Mouse (Mus musculus): ENCODE measurements around the gene Fam221a. TPM values are rescaled to one million over a fixed set of nuclear protein-coding genes. Genes with fewer than 3 reads are reported as not detected.
A peak's percentile ranks its signal among the peaks of the same experiment; 100 is the strongest.

The Fam221a gene
- 17.0 and 20.5 TPM in 2 replicates for polyA plus RNA-seq (2015; fragmentation: Nextera tagmentation; extraction: Ambion mirVana)

DNA sequence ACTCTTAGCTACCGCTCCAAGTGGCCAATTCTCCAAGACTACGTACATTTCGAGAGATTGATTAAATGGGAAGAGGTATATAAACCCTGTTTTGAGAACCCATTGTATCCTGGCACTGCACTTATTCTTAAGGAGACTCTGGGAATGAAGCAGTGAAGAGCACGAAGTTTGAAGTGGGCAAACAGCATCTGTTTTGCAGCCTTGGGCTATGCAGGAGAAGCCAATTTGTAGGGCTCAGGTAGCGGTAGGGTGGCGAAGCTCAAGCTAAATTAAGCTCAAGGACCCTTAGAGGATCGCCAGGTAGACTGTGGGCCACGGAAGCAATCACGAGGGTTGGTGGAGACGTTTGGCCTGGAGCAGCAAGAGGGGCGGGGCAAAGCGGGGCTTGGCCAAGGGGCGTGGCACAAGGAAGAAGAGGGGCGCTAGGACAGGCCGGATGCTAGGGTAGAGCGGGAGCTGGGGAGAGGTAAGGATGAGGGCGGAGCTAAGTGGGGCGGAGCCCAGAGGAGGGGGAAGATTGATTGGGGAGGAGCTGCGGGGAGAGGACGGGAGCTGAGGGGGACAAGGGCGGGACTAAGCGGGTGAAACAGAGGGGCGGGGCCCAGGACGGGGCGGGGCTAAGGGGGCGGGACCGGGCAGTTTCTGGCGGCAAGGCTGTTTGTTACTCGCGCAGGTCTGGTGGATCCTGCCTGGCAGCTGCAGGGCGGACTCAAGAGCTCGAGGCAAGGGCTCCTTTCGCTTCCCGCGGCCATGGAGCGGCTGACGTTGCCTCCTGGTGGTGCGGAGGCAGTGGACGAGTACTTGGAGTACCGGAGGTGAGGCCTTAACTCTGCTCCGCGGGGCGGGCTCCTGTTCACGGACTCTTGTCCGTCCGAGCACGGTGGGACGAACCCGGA lies at the start of gene Fam221a:
TSS of gene Fam221a (plus strand) at position 581 of the 896 bp plus-strand sequence.
- Histone ChIP-seq H3K4me1 (ENCODE audit: insufficient read depth, low read depth, low read length) (peaks cover 6% of the 10 kb centered on the region; the same call in 1 of the 2 replicates), H3K9me3 (ENCODE audit: low read length) (no peaks in the 10 kb centered on the region), H3K36me3 (ENCODE audit: insufficient read depth, low read length) (no peaks in the 10 kb centered on the region), H3K4me2 (replicated peaks; ENCODE audit: low read depth, low read length) (peak within 1 kb of the TSS; percentile 71), H3K4me3 (ENCODE audit: low read depth, low read length) (peak within 1 kb of the TSS; percentile 59), H3K27ac (ENCODE audit: low read length) (peak within 1 kb of the TSS; percentile 87), H3K9ac (replicated peaks; ENCODE audit: low read depth) (peak within 1 kb of the TSS; percentile 66), H3K27me3 (replicated peaks; ENCODE audit: insufficient read depth, low read length) (no peaks in the 10 kb centered on the region)
- TF ChIP-seq EP300 (IDR thresholded peaks at IDR 0.05) (peak; percentile 52), CTCF (IDR thresholded peaks at IDR 0.05) (peak; percentile 67)
- ATAC-seq = peak; percentile 96
- 3% methylated on average over 37 of the region's 49 CpGs for WGBS
- DNase-seq (ENCODE audit: low spot score) = peak; percentile 99

DNA sequence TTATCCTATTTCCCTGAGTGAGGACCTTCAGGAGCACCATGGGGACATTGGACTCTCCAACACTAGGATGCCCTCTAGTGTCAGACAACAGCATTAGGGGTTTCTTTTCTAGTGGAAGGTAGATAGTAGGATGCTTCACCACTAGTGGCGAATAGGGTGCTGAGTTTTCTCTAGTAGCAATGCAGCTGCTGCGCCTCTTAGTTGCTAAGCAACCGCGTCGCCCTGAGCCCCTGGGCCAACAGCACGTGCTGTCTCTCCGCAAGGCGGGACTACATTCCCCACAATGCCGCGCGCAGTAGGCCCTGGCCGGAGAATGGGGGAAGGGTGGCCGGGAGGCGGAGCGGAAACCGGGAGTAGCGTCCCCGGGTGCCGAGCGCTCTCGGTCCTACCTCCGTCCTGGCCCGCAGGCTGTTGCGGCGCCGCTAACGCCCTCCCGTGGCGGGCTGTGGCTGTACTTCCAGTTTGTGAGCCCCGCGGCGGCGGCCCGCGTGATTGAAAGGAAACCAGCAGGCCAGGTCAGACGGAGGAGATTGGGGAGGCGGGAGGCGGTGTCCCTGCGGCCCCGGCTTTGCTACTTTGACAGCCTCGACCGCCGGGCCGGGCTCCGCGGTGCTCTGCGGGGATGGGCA lies 48.5 kb upstream of the Fam221a start, which contains the start of gene Ccdc126:
TSS of gene Ccdc126 (plus strand) at position 309 of the 629 bp plus-strand sequence.
- Histone ChIP-seq H3K4me3 (ENCODE audit: low read depth, low read length) (peak within 1 kb of the TSS; percentile 54), H3K36me3 (ENCODE audit: insufficient read depth, low read length) (no peaks in the 10 kb centered on the region), H3K9me3 (ENCODE audit: low read length) (no peaks in the 10 kb centered on the region), H3K9ac (replicated peaks; ENCODE audit: low read depth) (peak within 1 kb of the TSS; percentile 53), H3K27me3 (replicated peaks; ENCODE audit: insufficient read depth, low read length) (no peaks in the 10 kb centered on the region), H3K4me2 (replicated peaks; ENCODE audit: low read depth, low read length) (peak within 1 kb of the TSS; percentile 60), H3K27ac (ENCODE audit: low read length) (peak within 1 kb of the TSS; percentile 83), H3K4me1 (ENCODE audit: insufficient read depth, low read depth, low read length) (peaks cover 5% of the 10 kb centered on the region; the same call in 1 of the 2 replicates)
- ATAC-seq (peak; percentile 99), DNase-seq (ENCODE audit: low spot score) (peak; percentile 99)
- WGBS = 0% methylated on average over 46 of the region's 47 CpGs
- TF ChIP-seq EP300 (IDR thresholded peaks at IDR 0.05) (no peak; the same call in 1 of the 2 replicates), CTCF (IDR thresholded peaks at IDR 0.05) (peak; percentile 78)

DNA sequence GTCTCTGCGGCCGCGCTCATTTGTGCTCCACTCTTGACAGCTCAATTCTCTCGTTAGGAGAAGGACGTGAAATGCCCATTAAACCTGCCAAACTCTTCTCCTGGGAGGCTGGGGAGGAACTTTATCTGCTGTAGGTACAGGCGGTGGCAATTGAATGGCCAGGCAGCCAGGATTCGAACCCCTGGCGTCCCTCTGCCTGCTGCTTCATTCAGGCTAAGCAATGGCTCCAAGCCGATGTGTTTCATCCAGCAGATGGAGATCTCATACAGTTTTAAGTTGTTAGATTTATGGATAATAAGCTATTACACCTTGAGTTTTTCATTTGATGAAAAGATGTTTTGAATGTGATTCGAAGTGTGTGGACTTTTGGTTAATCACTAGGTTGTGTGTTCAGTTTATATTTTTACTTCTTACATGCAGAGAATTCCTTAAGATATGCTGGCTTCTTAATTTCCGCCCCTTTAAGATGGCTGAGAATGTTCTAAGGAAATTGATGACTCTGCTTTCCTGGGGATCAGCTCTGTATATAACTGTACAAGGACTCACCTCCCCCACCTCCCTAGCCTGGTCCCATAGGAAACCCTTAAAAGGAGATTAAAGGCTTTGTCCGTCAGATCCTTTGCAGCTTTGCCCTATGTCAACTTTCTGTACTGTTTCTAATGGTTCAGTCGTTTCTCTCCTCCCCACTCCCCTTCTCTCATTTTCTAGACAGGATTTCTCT lies 47.8 kb upstream of the Fam221a start:
- no peaks in the 10 kb centered on the region for H3K27me3 ChIP-seq (replicated peaks; ENCODE audit: insufficient read depth, low read length)
- 7% methylated on average over 13 of the region's 13 CpGs for WGBS
- no peaks in the 10 kb centered on the region for H3K9me3 ChIP-seq (ENCODE audit: low read length)
- H3K9ac ChIP-seq (replicated peaks; ENCODE audit: low read depth) = peak overlapping the region; percentile 53
- H3K36me3 ChIP-seq (ENCODE audit: insufficient read depth, low read length) = no peaks in the 10 kb centered on the region
- TF ChIP-seq CTCF (IDR thresholded peaks at IDR 0.05) (no peak; the same call in 1 of the 2 replicates), EP300 (IDR thresholded peaks at IDR 0.05) (no peak)
- H3K27ac ChIP-seq (ENCODE audit: low read length) = peak overlapping the region; percentile 83
- peak; percentile 42 for DNase-seq (ENCODE audit: low spot score)
- H3K4me2 ChIP-seq (replicated peaks; ENCODE audit: low read depth, low read length) = peak overlapping the region; percentile 60
- H3K4me1 ChIP-seq (ENCODE audit: insufficient read depth, low read depth, low read length) = peaks cover 5% of the 10 kb centered on the region; the same call in 1 of the 2 replicates
- peak overlapping the region; percentile 54 for H3K4me3 ChIP-seq (ENCODE audit: low read depth, low read length)
- peak; percentile 13 for ATAC-seq

DNA sequence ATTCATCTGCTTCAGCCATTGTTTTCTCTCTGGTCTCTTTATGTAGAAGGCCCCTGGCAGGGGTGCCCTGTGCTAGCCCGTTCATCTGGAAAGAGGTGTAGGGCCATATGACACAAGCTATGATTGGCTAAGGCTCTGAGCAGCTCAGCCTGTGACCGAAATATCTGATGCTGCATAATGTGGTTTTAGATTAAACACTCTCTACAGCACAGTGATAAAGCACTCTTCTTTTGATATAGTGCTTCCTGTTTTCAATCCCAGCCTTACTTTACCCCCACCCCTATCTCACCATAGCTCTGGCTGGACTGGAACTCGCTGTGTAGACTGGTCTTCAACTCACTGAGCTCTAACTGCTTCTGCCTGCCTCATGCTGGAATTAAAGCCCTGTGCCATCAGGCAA lies 46.2 kb upstream of the Fam221a start:
- Histone ChIP-seq H3K27ac (ENCODE audit: low read length) (no peak overlapping the region), H3K4me1 (ENCODE audit: insufficient read depth, low read depth, low read length) (peaks cover 5% of the 10 kb centered on the region; the same call in 1 of the 2 replicates), H3K9me3 (ENCODE audit: low read length) (no peaks in the 10 kb centered on the region), H3K4me2 (replicated peaks; ENCODE audit: low read depth, low read length) (no peak overlapping the region), H3K36me3 (ENCODE audit: insufficient read depth, low read length) (no peaks in the 10 kb centered on the region), H3K4me3 (ENCODE audit: low read depth, low read length) (no peak overlapping the region), H3K9ac (replicated peaks; ENCODE audit: low read depth) (no peak overlapping the region), H3K27me3 (replicated peaks; ENCODE audit: insufficient read depth, low read length) (no peaks in the 10 kb centered on the region)
- TF ChIP-seq EP300 (IDR thresholded peaks at IDR 0.05) (no peak), CTCF (IDR thresholded peaks at IDR 0.05) (no peak)
- 55% methylated on average over 3 of the region's 3 CpGs for WGBS
- no peak for ATAC-seq
- DNase-seq (ENCODE audit: low spot score) = no peak

DNA sequence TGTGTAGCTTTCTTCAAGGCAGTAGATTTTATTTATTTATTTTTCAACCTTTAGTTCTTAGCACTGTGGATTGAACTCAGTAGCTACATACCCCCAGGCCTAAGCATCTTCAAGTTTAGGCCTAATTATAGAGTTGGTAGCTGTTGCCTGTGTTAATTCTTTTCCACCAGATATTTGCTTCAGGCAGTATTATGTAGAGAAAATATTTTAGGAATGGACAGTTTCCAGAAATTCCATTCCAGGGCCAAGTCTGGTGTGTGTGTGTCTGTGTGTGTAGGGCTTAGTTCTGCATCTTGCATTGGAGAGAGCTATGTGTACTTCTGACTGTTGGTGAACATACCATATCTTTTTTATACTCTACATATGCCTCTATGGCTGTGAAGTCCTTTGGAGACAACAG lies 45.5 kb upstream of the Fam221a start:
- TF ChIP-seq CTCF (IDR thresholded peaks at IDR 0.05) (no peak), EP300 (IDR thresholded peaks at IDR 0.05) (no peak)
- no peaks in the 10 kb centered on the region for H3K27me3 ChIP-seq (replicated peaks; ENCODE audit: insufficient read depth, low read length)
- no peak overlapping the region for H3K9ac ChIP-seq (replicated peaks; ENCODE audit: low read depth)
- no peaks in the 10 kb centered on the region for H3K9me3 ChIP-seq (ENCODE audit: low read length)
- H3K36me3 ChIP-seq (ENCODE audit: insufficient read depth, low read length) = no peaks in the 10 kb centered on the region
- H3K4me3 ChIP-seq (ENCODE audit: low read depth, low read length) = no peak overlapping the region
- DNase-seq (ENCODE audit: low spot score) (peak; percentile 19), ATAC-seq (no peak)
- H3K4me1 ChIP-seq (ENCODE audit: insufficient read depth, low read depth, low read length) = peaks cover 5% of the 10 kb centered on the region; the same call in 1 of the 2 replicates
- H3K4me2 ChIP-seq (replicated peaks; ENCODE audit: low read depth, low read length) = no peak overlapping the region
- H3K27ac ChIP-seq (ENCODE audit: low read length) = no peak overlapping the region

Measured in lung, postnatal 0 days (tissue).